Mouse (Mus musculus): ENCODE results near the gene Cd300lg.

Gene Cd300lg

GRCm38 (mm10) chr11:102096446-102096845, 55.1 kb downstream of the Cd300lg start:
- no peak for DNase-seq (ENCODE audit: low read depth, low spot score)

- peak; percentile 96 for DNase-seq (ENCODE audit: low read depth, low spot score)
These were observed 55.6 kb downstream of the Cd300lg start for GRCm38 (mm10) chr11:102096887-102097391.

- no peak for DNase-seq (ENCODE audit: low read depth, low spot score)
These were observed 59.9 kb downstream of the Cd300lg start, which contains the start of gene Ppy for GRCm38 (mm10) chr11:102101219-102101618. Gene Ppy, minus strand, starts transcription at chr11:102101319.

- peak; percentile 87 for DNase-seq (ENCODE audit: low read depth, low spot score)
These were observed 61.4 kb downstream of the Cd300lg start for GRCm38 (mm10) chr11:102102485-102103258.

Data from ZHBTc4 (cell line).